Mouse (Mus musculus) gastrocnemius, adult 2 months (tissue): ENCODE data around the gene Pltp. TPM values are rescaled to one million over a fixed set of nuclear protein-coding genes. Genes with fewer than 3 reads are reported as not detected.
"Not testable (repeated sequence)": the region's sequence is repeated elsewhere in the genome, so short reads cannot be mapped to it uniquely, and the experiment has no call there.

ENCODE experiments used
- DNase-seq: peaks from one replicate; pipeline ENCODE4 v3.0.0; 2022
- H3K27ac ChIP-seq: fragments of 200-600 bp; 2 replicates; pipeline ENCODE4 v1.8.1; 2022; ENCODE audit warnings: mild to moderate bottlenecking
- H3K4me3 ChIP-seq: fragments of 200-600 bp; 2 replicates; pipeline ENCODE4 v1.8.1; 2022; ENCODE audit warnings: mild to moderate bottlenecking, moderate library complexity
- CTCF ChIP-seq: fragments of 200-600 bp; IDR thresholded peaks from 2 replicates; pipeline ENCODE4 v1.8.1; 2022; ENCODE audit warnings: antibody characterized with exemption, mild to moderate bottlenecking, moderate library complexity
- intact Hi-C: fragments of 180-260 bp; cut with DNase I; formaldehyde crosslinking; loops from one replicate; pipeline ENCODE4 v1.15.1; 2025
- total RNA-seq, 2 experiments: library from RNA; stranded (reverse); gene quantifications; 2 replicates each; pipeline ENCODE4 v1.2.3; 2021

The Pltp gene
- total RNA-seq, 2 experiments from 2014 or later, result 11.4 to 20.1 TPM

DNA sequence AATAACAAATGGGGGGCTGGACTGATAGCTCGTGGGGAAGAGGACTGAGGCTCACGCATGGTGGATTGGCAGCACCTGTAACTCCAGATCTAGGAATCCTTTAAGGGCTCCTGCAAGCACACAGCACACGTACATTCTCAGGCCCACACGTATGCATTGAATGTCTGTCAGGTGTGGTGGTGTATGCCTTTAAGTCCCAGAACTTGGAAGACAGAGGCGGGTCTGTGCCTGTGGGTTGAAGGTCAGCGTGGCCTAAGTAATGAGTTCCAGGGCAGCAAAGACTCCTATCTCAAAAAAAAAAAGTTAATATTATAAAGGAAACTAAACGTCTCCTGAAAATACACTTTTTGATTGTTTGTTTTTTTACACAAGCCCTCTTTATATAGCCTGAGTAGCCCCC, 50.9 kb downstream of the Pltp start:
- TF ChIP-seq CTCF, result no peak
- Histone ChIP-seq H3K4me3 (no peak overlapping the region), H3K27ac (no peak overlapping the region)
- intact Hi-C loops, result loop anchor here (2.0 kb wide), 1 partner anchor 16 kb away; the partner anchor contains the start of gene Zswim1
- DNase-seq, result no peak

DNA sequence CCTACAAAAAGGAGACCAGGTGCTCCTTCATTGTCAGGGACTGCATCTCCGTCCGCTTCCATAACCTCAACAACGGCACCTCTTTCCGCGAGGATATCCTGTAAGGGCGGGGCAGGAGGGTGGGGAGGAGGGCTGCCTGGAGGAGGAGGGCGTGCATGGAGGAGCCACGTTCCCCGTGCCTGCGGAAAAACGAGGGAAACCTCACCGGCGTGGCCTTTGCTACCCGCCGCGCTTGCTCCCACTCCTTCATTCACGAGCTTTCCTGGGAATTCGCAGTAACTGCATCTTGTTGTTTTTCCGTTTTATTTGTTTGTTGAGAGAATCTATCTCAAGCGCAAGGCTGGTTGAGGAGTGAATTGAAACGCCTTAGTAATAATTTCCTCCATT, 52.2 kb downstream of the Pltp start:
- no peak for DNase-seq
- no peak for TF ChIP-seq CTCF
- intact Hi-C loops, result no loop called here
- Histone ChIP-seq H3K4me3 (peak overlapping the region; percentile 90), H3K27ac (peak overlapping the region; percentile 88)

DNA sequence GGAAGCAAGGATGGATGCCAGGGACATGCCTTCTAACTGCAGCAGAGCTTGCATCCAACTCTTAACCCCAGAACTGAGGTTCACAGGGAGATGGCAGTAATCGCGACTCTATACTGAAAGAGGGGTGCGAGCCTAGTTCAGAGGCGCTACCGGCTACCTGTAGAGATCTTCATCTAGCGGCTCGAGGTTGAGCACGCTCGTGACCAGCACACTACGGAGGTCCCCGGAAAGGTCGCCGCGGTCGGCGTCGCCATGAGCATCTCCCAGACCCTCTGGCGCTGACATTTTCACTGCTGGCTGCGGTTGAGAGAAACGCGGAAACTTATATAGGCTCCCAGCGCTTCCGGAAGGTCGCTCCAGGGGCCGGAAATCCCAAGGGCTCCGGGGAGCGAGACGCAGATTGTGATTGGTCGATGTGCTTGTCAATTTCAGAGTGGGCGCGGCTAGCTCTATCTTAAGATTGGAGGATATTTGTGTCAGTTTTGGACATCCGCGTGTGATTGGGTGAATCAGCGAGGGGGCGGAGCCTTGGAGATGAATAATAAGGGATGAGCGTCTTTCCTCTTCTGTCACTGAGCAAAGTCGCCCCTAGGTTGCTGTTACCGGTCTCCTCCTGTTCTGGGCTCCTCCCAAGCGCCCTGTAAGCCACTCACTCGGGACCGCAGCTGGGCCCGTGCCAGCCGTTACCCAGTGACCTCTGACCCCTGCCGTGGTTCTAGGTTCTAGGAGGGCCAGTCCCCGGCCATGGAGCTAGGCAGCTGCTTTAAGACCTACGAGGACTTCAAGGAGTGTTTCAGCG, 52.8 kb downstream of the Pltp start, which contains the start of the genes Acot8 and Zswim3:
Acot8 (minus strand) TSS at position 350 of the 799 bp plus-strand sequence.
Zswim3 (plus strand) TSS at position 566 of the 799 bp plus-strand sequence.
- DNase-seq, result peak; percentile 95
- Histone ChIP-seq H3K27ac (peak within 1 kb of the TSS; percentile 88), H3K4me3 (peak within 1 kb of the TSS; percentile 90)
- TF ChIP-seq CTCF, result no peak
- intact Hi-C loops, result no loop called here

GRCm38 (mm10) chr2:164803921-164804313, 53.6 kb downstream of the Pltp start:
- H3K4me3 ChIP-seq, result peak overlapping the region; percentile 90
- TF ChIP-seq CTCF, result no peak
- DNase-seq, result no peak
- H3K27ac ChIP-seq, result peak overlapping the region; percentile 32; the same call in 1 of the 2 replicates
- intact Hi-C loops, result no loop called here

- intact Hi-C loops, result no loop called here
- Histone ChIP-seq H3K4me3 (no peak overlapping the region), H3K27ac (peak overlapping the region; percentile 32; the same call in 1 of the 2 replicates)
- no peak for TF ChIP-seq CTCF
- no peak for DNase-seq
These were observed 54.1 kb downstream of the Pltp start for GRCm38 (mm10) chr2:164803201-164803920.

GRCm38 (mm10) chr2:164800252-164801004, 57.1 kb downstream of the Pltp start:
- TF ChIP-seq CTCF, result no peak
- intact Hi-C loops, result no loop called here
- Histone ChIP-seq H3K27ac (no peak overlapping the region), H3K4me3 (no peak overlapping the region)
- no peak for DNase-seq

DNA sequence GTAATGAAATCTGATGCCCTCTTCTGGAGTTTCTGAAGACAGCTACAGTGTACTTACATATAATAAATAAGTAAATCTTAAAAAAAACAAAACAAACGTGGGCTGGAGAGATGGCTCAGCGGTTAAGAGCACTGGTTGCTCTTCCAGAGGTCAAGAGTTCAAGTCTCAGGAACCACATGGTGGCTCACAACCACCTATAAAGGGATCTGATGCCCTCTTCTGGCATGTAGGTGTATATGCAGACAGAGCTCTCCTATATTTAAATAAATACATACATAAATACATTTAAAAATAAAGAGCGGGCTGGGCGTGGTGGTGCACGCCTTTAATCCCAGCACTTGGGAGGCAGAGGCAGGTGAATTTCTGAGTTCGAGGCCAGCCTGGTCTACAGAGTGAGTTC, 59.0 kb downstream of the Pltp start:
- DNase-seq, H3K27ac ChIP-seq, H3K4me3 ChIP-seq: not testable (repeated sequence)
- intact Hi-C loops, result loop anchor here (2.0 to 5.0 kb wide), 2 partner anchors 46 to 120 kb away; no protein-coding TSS in a partner anchor
- peak; percentile 57 for TF ChIP-seq CTCF

DNA sequence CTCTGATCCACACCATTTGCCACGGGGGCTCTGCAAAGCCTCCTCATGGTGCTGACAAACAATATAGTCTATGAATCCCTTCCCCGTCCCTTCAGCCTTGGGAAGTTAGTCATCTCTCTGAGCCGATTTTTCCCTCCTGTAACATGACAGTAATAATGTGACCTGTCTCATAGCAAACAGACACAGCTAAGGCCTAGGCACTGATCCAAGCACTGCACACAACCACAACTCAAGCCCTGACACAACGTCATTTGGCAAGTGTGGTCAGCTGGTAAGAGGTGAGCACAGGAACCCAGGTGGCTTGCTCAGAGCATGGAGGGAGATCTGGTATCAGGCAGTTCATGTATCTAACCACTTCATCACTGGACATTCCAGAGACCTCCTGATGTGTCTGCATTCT, 61.6 kb downstream of the Pltp start:
- no peak for DNase-seq
- no peak overlapping the region for H3K27ac ChIP-seq
- no peak overlapping the region for H3K4me3 ChIP-seq
- TF ChIP-seq CTCF, result no peak
- intact Hi-C loops, result loop anchor here (5.0 kb wide), 1 partner anchor 44 kb away; no protein-coding TSS in a partner anchor

GRCm38 (mm10) chr2:164794293-164794692, 63.2 kb downstream of the Pltp start:
- H3K27ac ChIP-seq, result peak overlapping the region; percentile 76
- H3K4me3 ChIP-seq, result no peak overlapping the region
- DNase-seq, result peak; percentile 91
- intact Hi-C loops, result no loop called here
- TF ChIP-seq CTCF, result peak; percentile 96

GRCm38 (mm10) chr2:164793772-164794171, 63.7 kb downstream of the Pltp start:
- H3K27ac ChIP-seq, result peak overlapping the region; percentile 76
- peak; percentile 27 for DNase-seq
- intact Hi-C loops, result no loop called here
- TF ChIP-seq CTCF, result peak; percentile 18; the same call in 1 of the 2 replicates
- H3K4me3 ChIP-seq, result peak overlapping the region; percentile 30

- Histone ChIP-seq H3K27ac (peak overlapping the region; percentile 76), H3K4me3 (peak overlapping the region; percentile 30)
- TF ChIP-seq CTCF, result peak; percentile 80
- intact Hi-C loops, result no loop called here
- DNase-seq, result peak; percentile 75
These were observed 64.3 kb downstream of the Pltp start for GRCm38 (mm10) chr2:164793236-164793635.
